Mouse (Mus musculus) ZHBTc4 (cell line): Measurements from ENCODE around the gene Smarcal1.

Experiments used
- DNase-seq: peaks from one replicate; pipeline ENCODE4 v3.0.0-alpha.2; 2011; ENCODE audit warnings: low read depth, low spot score

The Smarcal1 gene

GRCm38 (mm10) chr1:72582947-72583731, at the start of gene Smarcal1:
TSS of gene Smarcal1 (plus strand) at chr1:72583251.
- peak; percentile 98 for DNase-seq

GRCm38 (mm10) chr1:72533439-72533838, 49.6 kb upstream of the Smarcal1 start:
- DNase-seq: no peak

GRCm38 (mm10) chr1:72535725-72536571, 47.1 kb upstream of the Smarcal1 start:
- peak; percentile 21 for DNase-seq

- peak; percentile 82 for DNase-seq
Observed at GRCm38 (mm10) chr1:72536611-72537351, 46.3 kb upstream of the Smarcal1 start, which contains the start of gene March4. TSS of gene March4 (minus strand) at chr1:72536930.

- DNase-seq: no peak
Observed at GRCm38 (mm10) chr1:72538266-72538665, 44.8 kb upstream of the Smarcal1 start.

- no peak for DNase-seq
Observed at GRCm38 (mm10) chr1:72550317-72550716, 32.7 kb upstream of the Smarcal1 start.

- no peak for DNase-seq
Observed at GRCm38 (mm10) chr1:72556471-72556870, 26.6 kb upstream of the Smarcal1 start.

GRCm38 (mm10) chr1:72558625-72559024, 24.4 kb upstream of the Smarcal1 start:
- DNase-seq: no peak

GRCm38 (mm10) chr1:72564334-72564962, 18.6 kb upstream of the Smarcal1 start:
- no peak for DNase-seq

GRCm38 (mm10) chr1:72567056-72567455, 16.0 kb upstream of the Smarcal1 start:
- DNase-seq: peak; percentile 6

- no peak for DNase-seq
Observed at GRCm38 (mm10) chr1:72568725-72569124, 14.3 kb upstream of the Smarcal1 start.

GRCm38 (mm10) chr1:72574047-72574446, 9.0 kb upstream of the Smarcal1 start:
- peak; percentile 56 for DNase-seq

- DNase-seq: no peak
Observed at GRCm38 (mm10) chr1:72574608-72575007, 8.4 kb upstream of the Smarcal1 start.

GRCm38 (mm10) chr1:72575121-72575520, 7.9 kb upstream of the Smarcal1 start:
- peak; percentile 55 for DNase-seq

GRCm38 (mm10) chr1:72577481-72577922, 5.5 kb upstream of the Smarcal1 start:
- peak; percentile 48 for DNase-seq

- no peak for DNase-seq
Observed at GRCm38 (mm10) chr1:72578351-72578750, 4.7 kb upstream of the Smarcal1 start.

- peak; percentile 70 for DNase-seq
Observed at GRCm38 (mm10) chr1:72578806-72579205, 4.2 kb upstream of the Smarcal1 start.

- no peak for DNase-seq
Observed at GRCm38 (mm10) chr1:72583906-72584305, 855 bp downstream of the Smarcal1 start.

GRCm38 (mm10) chr1:72585971-72586875, 3.2 kb downstream of the Smarcal1 start:
- DNase-seq: no peak

- no peak for DNase-seq
Observed at GRCm38 (mm10) chr1:72587532-72587931, 4.5 kb downstream of the Smarcal1 start.
